Mouse (Mus musculus) CD4-positive, CD25-positive, alpha-beta regulatory T cell (primary cell): ENCODE data around the gene Olfr140. TPM values are rescaled to one million over a fixed set of nuclear protein-coding genes. Genes with fewer than 3 reads are reported as not detected.

Experiments
- polyA plus RNA-seq: library from polyadenylated mRNA; unstranded; fragments of 100-300 nt; shearing (Covaris generic); gene quantifications from one replicate; pipeline ENCODE4 v1.2.1, GENCODE M21; 2017

The Olfr140 gene
- polyA plus RNA-seq: not detected

GRCm38 (mm10) chr2:90063494-90063893, at the start of gene Olfr140:
Gene Olfr140 (minus strand): TSS chr2:90063594.

GRCm38 (mm10) chr2:90035037-90035436, 28.4 kb downstream of the Olfr140 start, which contains the start of gene Olfr1265:
Gene Olfr1265 (plus strand): TSS chr2:90035337.

GRCm38 (mm10) chr2:90025477-90025876, 37.9 kb downstream of the Olfr140 start, which contains the start of gene Olfr1264:
Gene Olfr1264 (minus strand): TSS chr2:90025577.

GRCm38 (mm10) chr2:90011831-90012230, 51.6 kb downstream of the Olfr140 start, which contains the start of gene Olfr1263:
Gene Olfr1263 (plus strand): TSS chr2:90012131.

GRCm38 (mm10) chr2:89999845-90000244, 63.5 kb downstream of the Olfr140 start, which contains the start of gene Olfr1262:
Gene Olfr1262 (plus strand): TSS chr2:90000145.

Other genes with a start within 250 kb of the Olfr140 start
- gene Olfr1256, start 222.0 kb downstream of the Olfr140 start, polyA plus RNA-seq: not detected
- not detected for gene Olfr48, start 215.4 kb downstream of the Olfr140 start, polyA plus RNA-seq
- gene Olfr1257, start 185.2 kb downstream of the Olfr140 start, polyA plus RNA-seq: not detected
- gene Olfr1258, start 136.3 kb downstream of the Olfr140 start, polyA plus RNA-seq: 0.19 TPM
- gene Olfr1259, start 114.9 kb downstream of the Olfr140 start, polyA plus RNA-seq: not detected
- gene Olfr1260, start 89.3 kb downstream of the Olfr140 start, polyA plus RNA-seq: not detected
- gene Olfr1261, start 72.4 kb downstream of the Olfr140 start, polyA plus RNA-seq: not detected
- not detected for gene Olfr1262, start 63.4 kb downstream of the Olfr140 start, polyA plus RNA-seq
- gene Olfr1263, start 51.5 kb downstream of the Olfr140 start, polyA plus RNA-seq: 0.08 TPM
- not detected for gene Olfr1264, start 38.0 kb downstream of the Olfr140 start, polyA plus RNA-seq
- not detected for gene Olfr1265, start 28.3 kb downstream of the Olfr140 start, polyA plus RNA-seq
- gene Olfr1269, start 57.8 kb upstream of the Olfr140 start, polyA plus RNA-seq: not detected
- gene Olfr32, start 78.7 kb upstream of the Olfr140 start, polyA plus RNA-seq: not detected
- not detected for gene Olfr1270, start 89.5 kb upstream of the Olfr140 start, polyA plus RNA-seq
- gene Olfr1506, start 160.9 kb upstream of the Olfr140 start, polyA plus RNA-seq: not detected
- not detected for gene Olfr142, start 194.0 kb upstream of the Olfr140 start, polyA plus RNA-seq
- gene Olfr1271, start 207.4 kb upstream of the Olfr140 start, polyA plus RNA-seq: 0.10 TPM
- not detected for gene Olfr1272, start 229.2 kb upstream of the Olfr140 start, polyA plus RNA-seq